Mouse (Mus musculus): Measurements from ENCODE around the gene AC131692.1. TPM values are rescaled to one million over a fixed set of nuclear protein-coding genes. Genes with fewer than 3 reads are reported as not detected.

AC131692.1 gene
- total and polyA plus RNA-seq, 3 experiments, result not detected

DNA sequence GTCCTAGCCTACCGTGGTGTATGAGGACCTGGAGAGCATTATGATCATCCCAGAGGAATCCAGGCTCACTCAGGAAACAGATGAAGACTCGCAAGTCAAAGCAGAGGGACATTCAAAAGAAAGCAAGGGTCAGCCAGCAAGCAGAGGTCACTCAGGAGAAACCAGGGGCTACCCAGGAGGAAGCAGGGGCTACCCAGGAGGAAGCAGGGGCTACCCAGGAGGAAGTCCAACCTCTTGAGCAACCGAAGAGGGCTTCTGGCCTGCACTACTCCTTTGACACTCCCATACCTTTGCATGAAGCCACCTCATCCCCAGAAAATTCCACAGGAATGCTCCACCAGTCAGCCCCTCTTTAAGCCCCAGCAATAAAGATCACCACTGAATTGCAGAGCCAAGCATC is 3.6 kb downstream of the AC131692.1 start:
- H3K4me3 ChIP-seq, result no peak overlapping the region
- H3K27ac ChIP-seq, result no peak overlapping the region
- no peaks in the 10 kb centered on the region for H3K79me2 ChIP-seq (replicated peaks; ENCODE audit: control insufficient read depth, insufficient read depth, low read length)
- no peaks in the 10 kb centered on the region for H3K27me3 ChIP-seq (ENCODE audit: control insufficient read depth, insufficient read depth, low read length)
- H3K9ac ChIP-seq (ENCODE audit: low read depth, low read length), result no peak overlapping the region
- no peak for TF ChIP-seq CTCF (IDR thresholded peaks at IDR 0.05)
- TF ChIP-seq POLR2A (IDR thresholded peaks at IDR 0.05; ENCODE audit: insufficient read depth, low read depth, low read length), result no peak
- no peak for TF ChIP-seq EP300 (IDR thresholded peaks at IDR 0.05; ENCODE audit: insufficient read depth, low read depth, low read length)
- H3K36me3 ChIP-seq (ENCODE audit: control insufficient read depth, insufficient read depth, low read length), result no peaks in the 10 kb centered on the region
- H3K4me1 ChIP-seq (ENCODE audit: control insufficient read depth, insufficient read depth, low read length), result no peaks in the 10 kb centered on the region
- intact Hi-C loops (cut with DNase I), result no loop called here
- 61% methylated on average over 3 of the region's 3 CpGs for WGBS
- DNase-seq, result no peak

DNA sequence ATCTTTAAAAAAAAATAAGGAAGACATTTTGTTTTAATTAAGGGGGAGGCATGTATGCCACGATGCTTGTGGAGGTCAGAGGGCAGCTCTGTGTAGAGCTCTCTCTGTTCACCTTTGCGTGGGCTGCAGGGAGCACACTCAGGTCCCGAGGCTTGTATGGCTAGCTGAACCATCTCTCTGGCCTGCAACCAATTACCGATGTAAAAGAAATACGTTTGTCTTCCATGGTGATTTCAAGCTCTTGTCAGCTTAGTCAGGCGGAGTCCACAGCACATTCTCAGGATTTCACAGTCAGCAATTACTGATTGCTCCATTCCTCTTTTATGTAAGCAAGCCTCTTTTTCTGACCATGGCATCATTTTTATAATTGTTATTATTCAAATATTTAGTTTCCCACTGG is 7.0 kb downstream of the AC131692.1 start:
- TF ChIP-seq CTCF (IDR thresholded peaks at IDR 0.05), result no peak
- TF ChIP-seq EP300 (IDR thresholded peaks at IDR 0.05; ENCODE audit: insufficient read depth, low read depth, low read length), result no peak
- no peak for TF ChIP-seq POLR2A (IDR thresholded peaks at IDR 0.05; ENCODE audit: insufficient read depth, low read depth, low read length)
- Histone ChIP-seq H3K27me3 (ENCODE audit: control insufficient read depth, insufficient read depth, low read length) (no peaks in the 10 kb centered on the region), H3K9ac (ENCODE audit: low read depth, low read length) (no peak overlapping the region), H3K27ac (no peak overlapping the region), H3K36me3 (ENCODE audit: control insufficient read depth, insufficient read depth, low read length) (no peaks in the 10 kb centered on the region), H3K4me1 (ENCODE audit: control insufficient read depth, insufficient read depth, low read length) (no peaks in the 10 kb centered on the region), H3K4me3 (no peak overlapping the region), H3K79me2 (replicated peaks; ENCODE audit: control insufficient read depth, insufficient read depth, low read length) (no peaks in the 10 kb centered on the region)
- no peak for DNase-seq
- intact Hi-C loops (cut with DNase I), result no loop called here
- 83% methylated on average over 6 of the region's 6 CpGs for WGBS

DNA sequence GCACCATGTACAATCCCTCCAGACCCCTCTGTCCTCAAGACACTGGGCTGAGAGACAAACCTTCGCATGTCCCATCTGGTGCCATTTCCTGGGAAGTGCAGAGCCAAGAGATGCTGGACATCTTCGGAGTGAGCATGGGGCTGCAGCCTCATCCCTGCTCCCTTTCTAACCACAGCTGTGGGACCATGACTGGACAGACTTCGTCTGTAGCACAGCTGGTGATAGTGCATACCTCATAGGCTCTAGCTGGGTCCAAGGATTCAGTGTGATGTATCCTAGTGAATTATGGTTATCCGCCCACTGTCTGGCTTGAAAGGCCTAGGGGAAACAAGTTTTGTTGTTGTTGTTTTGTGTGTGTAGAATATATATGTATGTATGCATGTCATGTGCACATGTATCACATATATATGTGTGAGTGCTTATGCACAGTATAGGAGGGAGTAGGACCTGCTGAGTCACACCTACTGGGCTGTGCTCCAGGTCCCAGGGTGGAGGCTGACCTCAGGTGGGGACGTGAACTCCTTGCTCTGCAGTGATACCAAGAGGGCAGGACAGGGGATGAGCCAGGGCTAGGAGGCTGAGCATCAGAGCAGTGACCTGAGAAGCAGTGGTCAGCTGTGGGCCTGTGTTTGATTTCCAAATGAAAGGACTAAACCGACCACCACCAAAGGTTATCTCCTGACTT is 8.1 kb downstream of the AC131692.1 start:
- no peaks in the 10 kb centered on the region for H3K27me3 ChIP-seq (ENCODE audit: control insufficient read depth, insufficient read depth, low read length)
- TF ChIP-seq CTCF (IDR thresholded peaks at IDR 0.05) (no peak), POLR2A (IDR thresholded peaks at IDR 0.05; ENCODE audit: insufficient read depth, low read depth, low read length) (no peak), EP300 (IDR thresholded peaks at IDR 0.05; ENCODE audit: insufficient read depth, low read depth, low read length) (no peak)
- no peak overlapping the region for H3K27ac ChIP-seq
- no peak overlapping the region for H3K9ac ChIP-seq (ENCODE audit: low read depth, low read length)
- intact Hi-C loops (cut with DNase I), result no loop called here
- WGBS, result 67% methylated on average over 6 of the region's 6 CpGs
- H3K4me3 ChIP-seq, result no peak overlapping the region
- no peaks in the 10 kb centered on the region for H3K36me3 ChIP-seq (ENCODE audit: control insufficient read depth, insufficient read depth, low read length)
- no peaks in the 10 kb centered on the region for H3K79me2 ChIP-seq (replicated peaks; ENCODE audit: control insufficient read depth, insufficient read depth, low read length)
- no peaks in the 10 kb centered on the region for H3K4me1 ChIP-seq (ENCODE audit: control insufficient read depth, insufficient read depth, low read length)
- no peak for DNase-seq

DNA sequence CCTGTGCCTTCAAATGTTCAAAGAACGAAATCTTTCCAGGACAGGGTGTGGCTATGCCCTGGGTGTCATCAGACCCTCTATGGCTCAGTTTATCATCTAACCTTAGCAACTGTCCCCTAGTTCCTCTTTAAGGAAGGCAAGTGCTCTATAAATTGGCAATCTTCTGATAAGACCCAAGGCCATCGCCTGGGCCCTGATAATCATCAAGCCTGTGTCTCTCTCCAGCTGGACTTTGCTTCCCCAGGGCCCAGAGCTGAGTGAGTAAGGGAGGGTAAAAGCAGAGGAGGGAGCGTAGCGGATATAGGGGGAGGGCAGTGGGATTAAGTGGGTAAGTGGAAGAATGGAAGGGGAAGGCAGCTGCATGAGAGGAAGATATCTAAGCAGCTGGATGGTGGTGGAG is 10.3 kb downstream of the AC131692.1 start:
- H3K27me3 ChIP-seq (ENCODE audit: control insufficient read depth, insufficient read depth, low read length), result no peaks in the 10 kb centered on the region
- no peak for DNase-seq
- H3K79me2 ChIP-seq (replicated peaks; ENCODE audit: control insufficient read depth, insufficient read depth, low read length), result no peaks in the 10 kb centered on the region
- no peak overlapping the region for H3K9ac ChIP-seq (ENCODE audit: low read depth, low read length)
- H3K27ac ChIP-seq, result no peak overlapping the region
- no peaks in the 10 kb centered on the region for H3K4me1 ChIP-seq (ENCODE audit: control insufficient read depth, insufficient read depth, low read length)
- intact Hi-C loops (cut with DNase I), result no loop called here
- no peak overlapping the region for H3K4me3 ChIP-seq
- 62% methylated on average over 4 of the region's 4 CpGs for WGBS
- TF ChIP-seq EP300 (IDR thresholded peaks at IDR 0.05; ENCODE audit: insufficient read depth, low read depth, low read length), result no peak
- no peak for TF ChIP-seq POLR2A (IDR thresholded peaks at IDR 0.05; ENCODE audit: insufficient read depth, low read depth, low read length)
- no peak for TF ChIP-seq CTCF (IDR thresholded peaks at IDR 0.05)
- no peaks in the 10 kb centered on the region for H3K36me3 ChIP-seq (ENCODE audit: control insufficient read depth, insufficient read depth, low read length)

DNA sequence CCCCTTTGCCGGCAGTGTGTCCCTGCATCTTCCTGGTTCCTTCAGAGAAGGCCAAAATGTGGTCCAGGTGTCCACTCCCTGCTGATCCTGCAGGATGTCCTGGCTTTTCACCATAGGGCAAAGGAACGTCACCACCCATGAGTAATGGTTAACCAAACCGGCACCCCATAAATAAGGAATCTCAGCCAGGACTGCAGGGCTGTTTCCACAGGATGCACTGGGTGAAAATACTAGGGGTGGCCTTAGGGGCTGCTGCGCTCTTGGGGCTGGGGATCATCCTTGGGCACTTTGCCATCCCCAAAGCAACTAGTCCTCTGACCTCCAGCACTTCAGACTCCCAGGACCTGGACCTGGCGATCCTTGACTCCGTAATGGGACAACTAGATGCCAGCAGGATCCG is 11.4 kb downstream of the AC131692.1 start, which contains the start of gene Naaladl1:
Gene Naaladl1 (plus strand): TSS at position 197 of the 400 bp plus-strand sequence.
- no peaks in the 10 kb centered on the region for H3K4me1 ChIP-seq (ENCODE audit: control insufficient read depth, insufficient read depth, low read length)
- H3K27me3 ChIP-seq (ENCODE audit: control insufficient read depth, insufficient read depth, low read length), result no peaks in the 10 kb centered on the region
- H3K9ac ChIP-seq (ENCODE audit: low read depth, low read length), result no peak within 1 kb of the TSS
- 90% methylated on average over 7 of the region's 7 CpGs for WGBS
- TF ChIP-seq POLR2A (IDR thresholded peaks at IDR 0.05; ENCODE audit: insufficient read depth, low read depth, low read length) (no peak), EP300 (IDR thresholded peaks at IDR 0.05; ENCODE audit: insufficient read depth, low read depth, low read length) (no peak), CTCF (IDR thresholded peaks at IDR 0.05) (no peak)
- H3K79me2 ChIP-seq (replicated peaks; ENCODE audit: control insufficient read depth, insufficient read depth, low read length), result no peaks in the 10 kb centered on the region
- H3K36me3 ChIP-seq (ENCODE audit: control insufficient read depth, insufficient read depth, low read length), result no peaks in the 10 kb centered on the region
- H3K27ac ChIP-seq, result no peak within 1 kb of the TSS
- DNase-seq, result no peak
- H3K4me3 ChIP-seq, result no peak within 1 kb of the TSS
- intact Hi-C loops (cut with DNase I), result no loop called here

DNA sequence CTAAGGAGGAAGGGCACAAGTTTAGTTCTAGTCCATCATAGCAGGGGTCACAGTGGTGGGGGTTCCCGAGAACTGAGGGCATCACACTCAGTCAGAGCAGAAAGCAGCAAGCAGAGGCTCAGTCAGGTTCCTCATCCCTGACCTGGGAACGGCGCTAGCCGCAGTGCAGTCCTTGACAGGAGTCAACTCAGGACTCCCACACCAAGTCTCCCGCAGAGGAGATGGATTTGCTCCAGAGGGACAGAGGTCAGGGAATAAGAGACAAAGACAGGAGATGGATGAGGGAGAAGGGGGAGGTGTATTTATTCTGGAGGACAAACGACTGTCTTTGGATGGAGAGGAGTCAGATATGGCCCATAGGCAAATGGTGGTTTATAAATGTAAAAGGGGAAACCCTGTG is 18.9 kb downstream of the AC131692.1 start:
- Histone ChIP-seq H3K27me3 (ENCODE audit: control insufficient read depth, insufficient read depth, low read length) (no peaks in the 10 kb centered on the region), H3K4me1 (ENCODE audit: control insufficient read depth, insufficient read depth, low read length) (peaks cover 3% of the 10 kb centered on the region; the same call in 1 of the 2 replicates), H3K36me3 (ENCODE audit: control insufficient read depth, insufficient read depth, low read length) (no peaks in the 10 kb centered on the region), H3K79me2 (replicated peaks; ENCODE audit: control insufficient read depth, insufficient read depth, low read length) (no peaks in the 10 kb centered on the region), H3K27ac (no peak overlapping the region), H3K4me3 (no peak overlapping the region), H3K9ac (ENCODE audit: low read depth, low read length) (no peak overlapping the region)
- 57% methylated on average over 6 of the region's 6 CpGs for WGBS
- TF ChIP-seq EP300 (IDR thresholded peaks at IDR 0.05; ENCODE audit: insufficient read depth, low read depth, low read length), result no peak
- no peak for TF ChIP-seq CTCF (IDR thresholded peaks at IDR 0.05)
- TF ChIP-seq POLR2A (IDR thresholded peaks at IDR 0.05; ENCODE audit: insufficient read depth, low read depth, low read length), result no peak
- intact Hi-C loops (cut with DNase I), result no loop called here
- no peak for DNase-seq

Measured in heart, adult 2 months (tissue).